Mouse (Mus musculus) brain, embryonic 14.5 days (tissue): Measurements from ENCODE around the gene Atxn1.

Experiments
- CTCF ChIP-seq: fragments of 200-500 bp; IDR thresholded peaks from 2 replicates; pipeline ENCODE4 v1.5.1; 2012; ENCODE audit warnings: inconsistent platforms, mild to moderate bottlenecking, moderate library complexity, borderline replicate concordance; ENCODE audit not compliant: insufficient read depth, insufficient read length; ENCODE audit errors: extremely low read depth
- POLR2A ChIP-seq: fragments of 200-500 bp; IDR thresholded peaks from 2 replicates; pipeline ENCODE4 v1.6.1; 2012; ENCODE audit warnings: mild to moderate bottlenecking, inconsistent platforms, borderline replicate concordance; ENCODE audit not compliant: poor library complexity, insufficient read depth, insufficient read length, severe bottlenecking; ENCODE audit errors: extremely low read depth

DNA sequence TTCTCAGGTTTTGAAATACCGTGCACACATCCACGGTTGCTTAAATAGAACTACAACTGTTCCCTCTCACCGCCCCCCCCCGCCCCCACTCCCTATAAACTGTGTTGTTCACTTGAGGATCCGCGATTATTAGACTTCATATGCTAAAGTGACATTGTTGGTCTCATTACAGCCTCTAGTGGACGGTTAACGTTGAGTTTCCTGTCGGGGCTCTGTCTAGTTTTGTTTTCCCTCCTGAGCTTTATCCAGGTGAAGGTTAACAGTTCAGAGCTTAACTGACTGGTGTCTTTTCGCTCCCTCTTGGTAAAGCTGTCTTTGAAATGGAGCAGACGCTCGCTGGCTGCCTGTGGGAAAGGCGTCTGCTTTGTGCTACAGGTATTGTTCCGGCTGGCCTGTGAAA is 1.8 kb upstream of the Atxn1 start:
- peak; percentile 57; the same call in 1 of the 2 replicates for TF ChIP-seq CTCF
- TF ChIP-seq POLR2A: no peak
